Mouse (Mus musculus): ENCODE measurements around the gene Stard13. TPM values are rescaled to one million over a fixed set of nuclear protein-coding genes. Genes with fewer than 3 reads are reported as not detected.

Gene Stard13
- polyA plus RNA-seq, 1 experiment from 2014 or later: 2.7 TPM

DNA sequence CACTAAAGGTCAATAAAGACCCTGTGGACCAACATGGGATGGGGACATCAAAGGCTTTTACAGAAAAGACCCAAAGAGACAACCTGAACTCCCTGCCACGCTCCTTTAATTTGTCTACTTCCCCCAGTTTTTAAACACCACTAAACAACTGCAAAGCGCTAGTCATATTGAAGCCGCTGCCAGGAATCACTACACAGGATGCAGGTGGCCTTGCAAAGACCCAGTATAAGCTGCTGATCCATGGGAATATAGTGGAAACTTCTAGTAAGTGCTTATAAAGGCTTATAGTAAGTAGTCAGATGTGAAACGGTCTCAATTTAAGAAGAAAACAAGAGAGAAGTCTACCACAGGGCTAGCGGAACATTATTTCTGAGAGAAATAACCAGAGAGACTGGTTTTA is 42.9 kb downstream of the Stard13 start:
- no peaks in the 10 kb centered on the region for H3K36me3 ChIP-seq (ENCODE audit: control insufficient read depth, insufficient read depth, low read length)
- H3K4me3 ChIP-seq (ENCODE audit: low read depth, low read length): no peak overlapping the region
- H3K4me1 ChIP-seq (ENCODE audit: control insufficient read depth, insufficient read depth, low read length): no peaks in the 10 kb centered on the region
- H3K9ac ChIP-seq (replicated peaks; ENCODE audit: low read depth, low read length): no peak overlapping the region
- WGBS: 77% methylated on average over 5 of the region's 5 CpGs
- no peak overlapping the region for H3K27ac ChIP-seq (ENCODE audit: low read depth, low read length)
- H3K27me3 ChIP-seq (ENCODE audit: control insufficient read depth, insufficient read depth, low read length): no peaks in the 10 kb centered on the region
- H3K9me3 ChIP-seq (ENCODE audit: control insufficient read depth, low read length): no peaks in the 10 kb centered on the region
- ATAC-seq (ENCODE audit: low read depth): no peak
- H3K4me2 ChIP-seq (ENCODE audit: low read depth, low read length): no peak overlapping the region

DNA sequence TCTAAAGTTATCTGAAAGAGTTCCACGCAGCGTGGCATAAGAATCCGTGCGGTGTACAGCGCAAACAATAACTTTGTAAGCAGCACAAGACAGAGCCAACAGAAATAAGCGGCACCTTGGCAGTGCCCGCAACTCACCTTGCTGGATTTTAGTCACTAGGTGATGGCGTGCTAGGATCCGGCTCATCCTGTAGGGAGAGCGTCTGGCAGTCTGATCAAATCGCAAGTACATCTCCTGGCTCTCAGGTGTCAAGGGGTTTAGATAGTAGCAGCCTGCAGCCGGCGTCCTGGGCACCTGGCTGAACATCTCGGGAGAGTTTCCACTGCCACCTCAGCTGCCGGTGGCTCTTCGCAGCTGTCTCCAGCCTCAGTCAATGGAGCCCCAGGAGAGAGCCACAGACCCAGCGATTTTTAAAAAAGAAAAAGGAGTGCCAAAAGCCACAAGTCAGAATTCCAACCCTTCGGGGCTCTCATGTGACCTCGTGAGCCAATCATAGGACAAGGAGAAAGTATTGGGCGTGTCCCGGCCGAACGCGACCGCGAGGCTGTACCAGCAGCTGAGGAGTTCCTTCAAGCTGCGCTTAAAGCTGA is 43.8 kb downstream of the Stard13 start:
- peak; percentile 95 for ATAC-seq (ENCODE audit: low read depth)
- Histone ChIP-seq H3K27ac (ENCODE audit: low read depth, low read length) (no peak overlapping the region), H3K4me3 (ENCODE audit: low read depth, low read length) (peak overlapping the region; percentile 50), H3K27me3 (ENCODE audit: control insufficient read depth, insufficient read depth, low read length) (no peaks in the 10 kb centered on the region), H3K9me3 (ENCODE audit: control insufficient read depth, low read length) (no peaks in the 10 kb centered on the region), H3K4me2 (ENCODE audit: low read depth, low read length) (peak overlapping the region; percentile 91), H3K36me3 (ENCODE audit: control insufficient read depth, insufficient read depth, low read length) (no peaks in the 10 kb centered on the region), H3K9ac (replicated peaks; ENCODE audit: low read depth, low read length) (peak overlapping the region; percentile 50), H3K4me1 (ENCODE audit: control insufficient read depth, insufficient read depth, low read length) (no peaks in the 10 kb centered on the region)
- 3% methylated on average over 27 of the region's 27 CpGs for WGBS

DNA sequence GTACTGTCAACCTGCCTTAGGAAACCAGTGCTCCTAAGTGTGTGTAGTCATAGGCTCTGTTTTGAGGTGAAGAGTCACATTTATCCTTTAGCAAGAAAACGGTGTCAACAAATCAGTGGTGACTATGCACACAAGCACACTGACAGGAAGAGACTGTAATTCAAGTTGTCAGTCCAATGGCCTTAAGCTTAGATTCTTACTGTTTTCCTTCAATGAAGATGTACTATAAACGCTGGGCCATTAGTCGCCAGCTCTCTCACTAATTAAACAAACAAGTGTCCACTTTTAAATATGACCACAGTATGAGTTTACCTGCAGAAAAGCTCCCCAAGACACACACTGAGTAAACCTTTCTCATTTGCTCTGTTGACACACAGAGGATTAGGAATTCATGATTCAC is 44.3 kb downstream of the Stard13 start:
- no peak for ATAC-seq (ENCODE audit: low read depth)

DNA sequence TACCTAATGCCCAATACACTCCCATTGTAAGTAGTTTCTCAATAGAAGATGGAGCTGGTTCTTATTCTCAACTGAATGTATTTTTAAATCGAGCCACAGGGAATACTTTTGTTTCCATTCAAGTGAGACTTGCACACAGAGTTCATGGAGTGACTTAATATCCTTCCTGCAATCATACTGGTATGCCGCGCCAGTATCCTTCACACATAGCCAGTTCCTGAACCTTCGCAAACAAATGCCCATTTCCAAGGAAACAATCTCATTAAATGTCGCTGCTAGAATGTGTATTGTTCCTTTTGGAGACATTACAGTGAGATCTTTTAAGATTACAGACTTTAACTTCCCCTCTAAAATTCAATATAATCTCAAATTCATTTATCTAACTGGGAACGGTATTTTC is 45.0 kb downstream of the Stard13 start:
- WGBS: 76% methylated on average over 6 of the region's 6 CpGs
- Histone ChIP-seq H3K27ac (ENCODE audit: low read depth, low read length) (no peak overlapping the region), H3K9me3 (ENCODE audit: control insufficient read depth, low read length) (no peaks in the 10 kb centered on the region), H3K4me2 (ENCODE audit: low read depth, low read length) (no peak overlapping the region), H3K27me3 (ENCODE audit: control insufficient read depth, insufficient read depth, low read length) (no peaks in the 10 kb centered on the region), H3K36me3 (ENCODE audit: control insufficient read depth, insufficient read depth, low read length) (no peaks in the 10 kb centered on the region), H3K4me1 (ENCODE audit: control insufficient read depth, insufficient read depth, low read length) (no peaks in the 10 kb centered on the region), H3K4me3 (ENCODE audit: low read depth, low read length) (peak overlapping the region; percentile 50; the same call in 1 of the 2 replicates), H3K9ac (replicated peaks; ENCODE audit: low read depth, low read length) (no peak overlapping the region)
- no peak for ATAC-seq (ENCODE audit: low read depth)

More for the DNA sequence above, 44.3 kb downstream of the Stard13 start:
- H3K9me3 ChIP-seq (ENCODE audit: control insufficient read depth, low read length): no peaks in the 10 kb centered on the region
- H3K9ac ChIP-seq (replicated peaks; ENCODE audit: low read depth, low read length): peak overlapping the region; percentile 50; the same call in 1 of the 2 replicates
- H3K27ac ChIP-seq (ENCODE audit: low read depth, low read length): no peak overlapping the region
- peak overlapping the region; percentile 50 for H3K4me3 ChIP-seq (ENCODE audit: low read depth, low read length)
- H3K4me2 ChIP-seq (ENCODE audit: low read depth, low read length): peak overlapping the region; percentile 91
- H3K4me1 ChIP-seq (ENCODE audit: control insufficient read depth, insufficient read depth, low read length): no peaks in the 10 kb centered on the region
- no peaks in the 10 kb centered on the region for H3K27me3 ChIP-seq (ENCODE audit: control insufficient read depth, insufficient read depth, low read length)
- no peaks in the 10 kb centered on the region for H3K36me3 ChIP-seq (ENCODE audit: control insufficient read depth, insufficient read depth, low read length)
- WGBS: 22% methylated on average over 3 of the region's 3 CpGs

GRCm38 (mm10) chr5:151187336-151187735 is 46.3 kb downstream of the Stard13 start:
- H3K4me1 ChIP-seq (ENCODE audit: control insufficient read depth, insufficient read depth, low read length): no peaks in the 10 kb centered on the region
- H3K9ac ChIP-seq (replicated peaks; ENCODE audit: low read depth, low read length): no peak overlapping the region
- no peaks in the 10 kb centered on the region for H3K27me3 ChIP-seq (ENCODE audit: control insufficient read depth, insufficient read depth, low read length)
- H3K4me2 ChIP-seq (ENCODE audit: low read depth, low read length): no peak overlapping the region
- no peak overlapping the region for H3K27ac ChIP-seq (ENCODE audit: low read depth, low read length)
- 83% methylated on average over 11 of the region's 11 CpGs for WGBS
- H3K36me3 ChIP-seq (ENCODE audit: control insufficient read depth, insufficient read depth, low read length): no peaks in the 10 kb centered on the region
- ATAC-seq (ENCODE audit: low read depth): no peak
- H3K4me3 ChIP-seq (ENCODE audit: low read depth, low read length): no peak overlapping the region
- no peaks in the 10 kb centered on the region for H3K9me3 ChIP-seq (ENCODE audit: control insufficient read depth, low read length)

DNA sequence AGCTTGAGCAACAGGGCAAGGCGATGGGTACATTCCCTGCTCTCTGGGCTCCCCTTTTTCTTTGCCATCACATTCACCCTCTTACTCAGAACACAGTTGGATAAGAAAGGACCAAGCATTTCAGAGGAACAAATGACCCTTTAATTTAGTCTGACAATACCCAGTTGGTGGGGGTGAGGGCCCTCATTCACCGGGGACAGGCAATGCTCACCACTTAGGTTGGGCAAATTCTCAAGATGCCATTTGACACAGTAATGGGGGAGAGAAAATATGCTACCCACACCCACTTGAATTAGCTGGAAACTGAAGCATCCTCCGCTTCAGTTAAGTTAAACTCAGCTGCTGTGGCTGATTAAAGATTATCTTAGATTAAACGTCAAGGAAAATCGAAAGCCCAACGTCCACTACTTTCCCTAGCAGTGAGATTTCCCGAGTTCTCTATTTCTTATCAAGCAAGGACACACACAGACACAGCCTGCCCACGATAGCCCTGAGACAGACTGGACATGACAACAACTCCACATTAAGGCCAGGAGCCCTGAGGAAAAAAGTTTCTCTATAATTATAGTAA is 48.3 kb downstream of the Stard13 start:
- Histone ChIP-seq H3K4me3 (ENCODE audit: low read depth, low read length) (no peak overlapping the region), H3K4me2 (ENCODE audit: low read depth, low read length) (no peak overlapping the region), H3K9ac (replicated peaks; ENCODE audit: low read depth, low read length) (no peak overlapping the region), H3K9me3 (ENCODE audit: control insufficient read depth, low read length) (no peaks in the 10 kb centered on the region), H3K27ac (ENCODE audit: low read depth, low read length) (no peak overlapping the region), H3K27me3 (ENCODE audit: control insufficient read depth, insufficient read depth, low read length) (no peaks in the 10 kb centered on the region), H3K4me1 (ENCODE audit: control insufficient read depth, insufficient read depth, low read length) (no peaks in the 10 kb centered on the region), H3K36me3 (ENCODE audit: control insufficient read depth, insufficient read depth, low read length) (no peaks in the 10 kb centered on the region)
- ATAC-seq (ENCODE audit: low read depth): no peak
- WGBS: 76% methylated on average over 8 of the region's 8 CpGs

DNA sequence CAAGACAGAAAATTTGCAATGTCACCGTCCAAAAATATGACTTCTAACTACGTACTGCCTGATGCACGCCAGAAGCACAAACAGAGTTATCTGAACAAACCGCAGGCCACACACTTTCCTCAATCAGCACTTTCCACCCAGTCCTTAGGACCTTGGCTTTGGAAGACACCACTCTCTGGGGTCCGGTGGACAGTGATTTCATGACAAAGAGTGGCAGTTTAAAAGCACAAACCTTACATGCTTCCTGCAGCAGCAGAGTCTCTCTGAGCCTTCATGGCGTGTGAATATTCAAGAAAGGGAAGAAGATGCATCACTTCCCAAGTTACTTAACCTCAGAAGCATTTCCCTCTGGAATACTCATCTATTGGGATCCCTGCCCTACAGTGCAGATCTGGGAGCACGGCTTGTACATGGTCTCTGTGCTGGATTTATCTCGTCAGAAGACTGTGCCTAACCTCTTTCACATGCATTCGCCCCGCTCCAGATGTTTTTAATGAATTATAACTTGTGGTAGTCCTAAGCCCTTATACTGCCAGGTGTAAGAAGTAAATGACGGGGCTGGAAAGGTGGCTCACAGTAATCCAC is 49.9 kb downstream of the Stard13 start:
- Histone ChIP-seq H3K36me3 (ENCODE audit: control insufficient read depth, insufficient read depth, low read length) (no peaks in the 10 kb centered on the region), H3K4me3 (ENCODE audit: low read depth, low read length) (no peak overlapping the region), H3K4me1 (ENCODE audit: control insufficient read depth, insufficient read depth, low read length) (no peaks in the 10 kb centered on the region), H3K4me2 (ENCODE audit: low read depth, low read length) (no peak overlapping the region), H3K9me3 (ENCODE audit: control insufficient read depth, low read length) (no peaks in the 10 kb centered on the region), H3K27ac (ENCODE audit: low read depth, low read length) (no peak overlapping the region), H3K27me3 (ENCODE audit: control insufficient read depth, insufficient read depth, low read length) (no peaks in the 10 kb centered on the region), H3K9ac (replicated peaks; ENCODE audit: low read depth, low read length) (no peak overlapping the region)
- WGBS: 90% methylated on average over 11 of the region's 11 CpGs
- no peak for ATAC-seq (ENCODE audit: low read depth)

DNA sequence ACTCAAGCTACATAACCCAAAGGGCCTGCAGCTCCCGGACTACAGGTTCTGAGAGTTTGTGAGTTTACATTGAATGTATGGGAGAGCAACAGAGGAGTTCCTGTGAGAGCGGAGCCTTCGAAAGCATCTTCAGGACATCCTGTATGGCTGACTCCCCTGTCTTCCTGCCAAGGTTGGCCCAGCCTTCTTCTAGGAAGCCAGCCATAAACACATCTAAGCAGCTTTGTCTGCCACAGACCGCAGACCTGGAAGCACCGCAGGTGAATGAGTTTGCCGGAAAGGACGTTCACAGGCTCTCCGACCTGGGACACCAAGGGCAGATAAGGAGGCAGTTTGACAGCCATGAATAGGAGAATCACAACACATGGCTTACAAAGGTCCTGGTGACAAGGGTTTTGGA is 52.3 kb downstream of the Stard13 start:
- no peak overlapping the region for H3K27ac ChIP-seq (ENCODE audit: low read depth, low read length)
- no peaks in the 10 kb centered on the region for H3K36me3 ChIP-seq (ENCODE audit: control insufficient read depth, insufficient read depth, low read length)
- H3K4me2 ChIP-seq (ENCODE audit: low read depth, low read length): no peak overlapping the region
- no peaks in the 10 kb centered on the region for H3K4me1 ChIP-seq (ENCODE audit: control insufficient read depth, insufficient read depth, low read length)
- no peak for ATAC-seq (ENCODE audit: low read depth)
- H3K9ac ChIP-seq (replicated peaks; ENCODE audit: low read depth, low read length): no peak overlapping the region
- WGBS: 93% methylated on average over 8 of the region's 8 CpGs
- H3K27me3 ChIP-seq (ENCODE audit: control insufficient read depth, insufficient read depth, low read length): no peaks in the 10 kb centered on the region
- H3K9me3 ChIP-seq (ENCODE audit: control insufficient read depth, low read length): no peaks in the 10 kb centered on the region
- H3K4me3 ChIP-seq (ENCODE audit: low read depth, low read length): no peak overlapping the region

DNA sequence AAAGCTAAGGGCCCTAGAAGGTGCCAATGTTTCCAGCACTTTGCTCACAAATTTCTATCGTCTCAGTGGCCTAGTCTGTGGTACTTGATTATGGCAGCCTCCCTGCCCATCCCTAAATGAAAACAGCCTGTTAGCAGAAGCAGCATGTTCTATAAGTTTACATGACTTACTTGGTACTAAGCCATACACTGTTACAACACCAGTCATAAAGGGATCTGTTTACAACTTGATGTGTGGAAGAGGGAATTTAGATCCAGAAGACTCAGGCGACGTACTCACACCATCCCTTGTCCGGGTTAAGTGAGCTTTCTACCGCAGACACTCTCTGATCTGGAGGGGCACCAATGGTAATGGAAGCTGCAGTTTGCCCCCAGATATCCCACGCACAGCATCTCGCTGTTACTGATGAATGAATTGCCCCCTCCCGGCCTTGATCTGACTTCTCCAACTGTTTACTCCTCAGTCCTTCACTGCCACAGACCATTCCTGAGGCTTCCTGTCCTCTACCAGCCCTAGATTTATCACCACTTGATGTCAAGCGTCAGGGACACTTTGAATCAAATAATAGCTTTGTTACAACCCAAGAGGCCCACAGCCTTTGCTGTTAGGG is 53.4 kb downstream of the Stard13 start:
- H3K36me3 ChIP-seq (ENCODE audit: control insufficient read depth, insufficient read depth, low read length): no peaks in the 10 kb centered on the region
- no peak for ATAC-seq (ENCODE audit: low read depth)
- no peak overlapping the region for H3K4me2 ChIP-seq (ENCODE audit: low read depth, low read length)
- no peak overlapping the region for H3K27ac ChIP-seq (ENCODE audit: low read depth, low read length)
- WGBS: 70% methylated on average over 9 of the region's 9 CpGs
- H3K9me3 ChIP-seq (ENCODE audit: control insufficient read depth, low read length): no peaks in the 10 kb centered on the region
- H3K4me3 ChIP-seq (ENCODE audit: low read depth, low read length): no peak overlapping the region
- no peaks in the 10 kb centered on the region for H3K27me3 ChIP-seq (ENCODE audit: control insufficient read depth, insufficient read depth, low read length)
- H3K4me1 ChIP-seq (ENCODE audit: control insufficient read depth, insufficient read depth, low read length): no peaks in the 10 kb centered on the region
- H3K9ac ChIP-seq (replicated peaks; ENCODE audit: low read depth, low read length): no peak overlapping the region

Measured in neural tube, embryonic 14.5 days (tissue).